Mouse (Mus musculus) granulocyte monocyte progenitor cell, adult 5-6 weeks (primary cell): Measurements from ENCODE around the gene Mrpl53. TPM values are rescaled to one million over a fixed set of nuclear protein-coding genes. Genes with fewer than 3 reads are reported as not detected.

ENCODE experiments used
- ATAC-seq: replicated peaks from 2 replicates; pipeline ENCODE4 v1.8.0; 2016; ENCODE audit warnings: mild to moderate bottlenecking, moderate TSS enrichment, inconsistent platforms; ENCODE audit not compliant: poor library complexity, severe bottlenecking
- total RNA-seq, 2 experiments: library from RNA; stranded (forward) in 1 of 2; stranded (reverse) in 1 of 2; fragments of 200-712, 200-1000 nt in 1 of 2; fragments of >200 nt in 1 of 2; fragmentation: Nextera tagmentation in 1 of 2; gene quantifications; 2 replicates each; pipeline ENCODE4 v1.2.3; 2014 to 2017

Mrpl53 gene
- total RNA-seq, 2 experiments from 2014 or later, result 29.1 to 48.6 TPM

GRCm38 (mm10) chr6:83087926-83088260 lies 20.9 kb upstream of the Mrpl53 start:
- ATAC-seq, result no peak

- ATAC-seq, result no peak
Measured at GRCm38 (mm10) chr6:83092416-83093127, 16.3 kb upstream of the Mrpl53 start.

- no peak for ATAC-seq
Measured at GRCm38 (mm10) chr6:83095968-83096367, 12.9 kb upstream of the Mrpl53 start.

GRCm38 (mm10) chr6:83098411-83098810 lies 10.4 kb upstream of the Mrpl53 start:
- ATAC-seq, result no peak

GRCm38 (mm10) chr6:83101316-83101687 lies 7.5 kb upstream of the Mrpl53 start, which contains the start of the genes Ccdc142 and Gm42688:
TSS of gene Ccdc142 (plus strand) at chr6:83101601.
TSS of gene Gm42688 (plus strand) at chr6:83101617.
- ATAC-seq, result peak; percentile 82

GRCm38 (mm10) chr6:83101688-83102556 lies 6.9 kb upstream of the Mrpl53 start:
- ATAC-seq, result peak; percentile 74

DNA sequence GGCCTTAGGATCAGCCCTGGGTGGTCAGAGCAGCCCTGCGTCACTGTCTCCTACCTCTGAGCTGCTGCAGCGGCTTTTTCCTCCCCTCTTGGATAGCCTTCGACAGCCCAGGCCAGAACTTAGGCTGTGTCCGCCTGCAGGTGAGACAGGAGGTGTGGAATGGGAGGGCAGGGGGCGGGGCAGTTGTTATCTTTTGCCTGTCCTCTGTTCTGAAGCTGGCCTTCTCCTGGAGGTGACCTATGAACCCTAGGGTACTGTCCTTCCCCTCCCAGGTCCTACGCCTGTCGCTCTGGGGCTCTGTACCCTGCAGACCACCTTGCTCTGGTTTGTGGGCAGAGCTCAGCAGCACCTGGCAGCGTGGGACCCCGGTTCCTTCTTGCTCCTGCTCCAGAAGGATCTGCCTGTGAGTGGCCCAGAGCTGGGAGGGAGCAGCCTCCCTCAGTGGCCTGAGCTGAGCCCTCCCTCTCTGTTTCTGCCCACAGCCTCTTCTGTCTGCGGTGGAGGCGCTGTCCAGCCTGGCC lies 5.7 kb upstream of the Mrpl53 start:
- ATAC-seq, result no peak

DNA sequence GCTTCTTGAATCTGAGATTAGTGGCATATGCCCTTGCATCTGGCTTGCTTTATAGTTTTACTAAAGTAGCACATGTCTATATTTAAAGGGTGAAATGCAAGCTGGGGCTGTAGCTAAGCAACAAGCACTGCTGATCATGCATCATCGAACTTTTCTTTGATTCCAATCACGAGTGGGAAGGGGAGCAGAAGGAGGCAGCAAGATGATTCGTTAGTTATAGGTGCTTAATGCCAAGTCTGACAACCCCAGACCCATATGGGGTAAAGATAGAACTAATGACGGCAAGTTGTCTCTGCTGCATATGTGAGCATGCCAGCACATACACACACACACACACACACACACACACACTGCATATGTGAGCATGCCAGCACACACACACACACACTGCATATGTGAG lies 4.7 kb upstream of the Mrpl53 start:
- ATAC-seq, result no peak

GRCm38 (mm10) chr6:83107566-83108400 lies 1.1 kb upstream of the Mrpl53 start:
- ATAC-seq, result peak; percentile 82

DNA sequence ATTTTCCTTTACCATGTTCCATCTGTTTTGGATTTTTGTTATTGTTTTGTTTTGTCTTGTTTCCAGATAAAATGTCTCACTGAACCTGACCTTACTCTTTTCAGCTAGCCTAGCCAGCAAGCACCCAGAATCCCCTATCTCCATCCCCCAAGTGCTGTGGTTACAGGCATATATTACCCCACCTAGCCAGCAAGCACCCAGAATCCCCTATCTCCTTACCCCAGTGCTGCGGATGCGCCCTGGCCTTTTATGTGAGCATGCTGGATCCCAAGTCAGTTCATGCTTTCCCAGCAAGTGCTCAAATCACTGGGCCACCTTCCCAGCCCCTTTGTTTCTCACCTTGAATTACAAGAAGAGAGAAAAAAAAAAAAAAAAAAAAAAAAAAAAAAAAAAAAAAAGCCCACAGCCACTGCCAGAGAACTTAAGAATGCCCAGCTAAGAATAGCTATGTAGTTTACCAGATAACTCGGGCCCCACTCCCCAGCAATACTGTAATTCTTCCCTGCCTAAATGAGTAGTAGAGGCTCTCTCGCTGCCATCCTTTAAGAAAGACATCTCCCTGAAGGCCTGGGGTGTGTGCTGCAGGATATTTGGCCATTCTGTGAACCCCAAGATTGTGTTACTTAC lies 2.8 kb downstream of the Mrpl53 start:
- ATAC-seq, result no peak

DNA sequence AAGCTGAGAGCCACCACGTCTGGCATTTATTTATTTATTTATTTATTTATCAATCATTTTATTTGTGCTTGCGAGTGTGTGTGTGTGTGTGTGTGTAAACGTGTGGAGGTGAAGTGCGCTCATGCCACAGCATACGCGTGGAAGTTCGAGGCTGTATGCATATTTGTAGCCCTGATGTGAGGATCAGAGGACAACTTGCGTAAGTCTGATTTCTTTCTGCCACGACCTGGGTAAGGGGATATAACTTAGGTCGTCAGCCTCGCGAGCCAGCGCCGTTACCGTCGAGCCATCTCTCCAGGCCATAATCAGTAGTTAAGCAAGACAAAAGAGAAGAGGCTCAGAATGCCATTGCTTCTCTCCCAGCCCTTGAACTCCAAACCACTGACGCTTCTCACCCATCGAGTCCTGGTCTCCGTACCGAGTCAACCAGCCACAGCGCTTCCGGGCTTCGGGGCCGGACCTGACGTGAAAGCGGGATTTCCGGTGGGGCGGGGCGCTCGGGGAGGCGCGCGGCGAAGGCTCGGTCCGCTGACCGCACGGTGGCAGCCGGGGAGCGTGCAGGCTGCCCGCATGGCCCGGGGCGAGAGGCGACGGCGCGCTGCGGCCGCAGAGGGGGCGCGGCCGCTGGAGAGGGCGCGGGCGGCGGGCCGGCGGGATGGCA lies 6.3 kb downstream of the Mrpl53 start, which contains the start of gene Mogs:
TSS of gene Mogs (plus strand) at position 486 of the 661 bp plus-strand sequence.
- ATAC-seq, result peak; percentile 91

DNA sequence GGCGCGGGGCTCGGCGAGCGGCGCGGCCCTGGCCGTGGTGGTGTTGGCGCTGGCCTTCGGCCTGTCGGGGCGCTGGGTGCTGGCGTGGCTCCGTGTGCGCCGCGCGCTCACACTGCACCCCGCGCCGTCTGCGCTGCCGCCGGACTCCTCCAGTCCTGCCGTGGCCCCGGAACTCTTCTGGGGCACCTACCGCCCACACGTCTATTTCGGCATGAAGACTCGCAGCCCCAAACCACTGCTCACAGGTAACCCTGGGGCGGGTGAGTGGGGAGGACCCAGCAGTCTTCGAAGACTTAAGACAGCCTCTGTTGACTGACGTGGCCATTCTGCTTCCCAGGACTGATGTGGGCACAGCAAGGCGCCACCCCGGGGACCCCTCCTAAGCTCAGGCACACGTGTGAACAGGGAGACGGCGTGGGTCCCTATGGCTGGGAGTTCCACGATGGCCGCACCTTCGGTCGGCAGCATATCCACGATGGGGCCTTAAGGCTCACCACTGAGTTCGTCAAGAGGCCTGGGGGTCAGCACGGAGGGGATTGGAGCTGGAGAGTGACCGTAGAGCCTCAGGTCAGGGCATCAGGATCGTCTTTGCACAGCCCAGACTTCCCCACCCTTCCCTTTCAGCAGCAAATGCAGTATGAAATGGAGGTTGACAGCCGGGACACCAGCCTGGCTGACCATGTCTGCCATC lies 7.0 kb downstream of the Mrpl53 start:
- peak; percentile 5; the same call in 1 of the 2 replicates for ATAC-seq

- no peak for ATAC-seq
Measured at GRCm38 (mm10) chr6:83116373-83117164, 7.7 kb downstream of the Mrpl53 start.

DNA sequence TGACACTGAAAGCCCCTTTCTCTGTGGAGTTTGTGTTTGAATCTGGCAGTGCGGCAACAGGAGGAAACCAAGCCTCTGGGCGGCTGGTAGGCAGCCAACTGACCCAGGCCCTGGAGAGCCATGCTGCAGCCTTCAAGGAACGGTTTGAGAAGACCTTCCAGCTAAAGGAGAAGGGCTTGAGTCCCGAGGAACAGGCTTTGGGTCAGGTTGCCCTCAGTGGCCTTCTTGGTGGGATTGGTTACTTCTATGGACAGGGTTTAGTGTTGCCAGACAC lies 8.3 kb downstream of the Mrpl53 start:
- no peak for ATAC-seq

DNA sequence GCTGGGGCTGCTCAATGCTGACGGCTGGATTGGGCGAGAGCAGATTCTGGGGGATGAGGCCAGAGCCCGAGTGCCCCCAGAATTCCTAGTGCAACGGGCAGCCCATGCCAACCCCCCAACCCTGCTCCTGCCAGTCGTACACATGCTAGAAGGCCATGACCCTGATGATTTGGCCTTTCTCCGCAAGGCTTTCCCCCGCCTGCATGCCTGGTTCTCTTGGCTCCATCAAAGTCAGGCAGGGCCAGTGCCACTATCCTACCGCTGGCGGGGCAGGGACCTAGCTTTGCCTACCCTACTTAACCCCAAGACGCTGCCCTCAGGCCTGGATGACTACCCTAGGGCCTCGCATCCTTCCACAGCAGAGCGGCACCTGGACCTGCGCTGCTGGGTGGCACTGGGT lies 8.8 kb downstream of the Mrpl53 start:
- no peak for ATAC-seq

- no peak for ATAC-seq
Measured at GRCm38 (mm10) chr6:83118369-83118768, 9.5 kb downstream of the Mrpl53 start.

GRCm38 (mm10) chr6:83118825-83119733 lies 10.2 kb downstream of the Mrpl53 start:
- ATAC-seq, result no peak
